Mouse (Mus musculus) layer of hippocampus, adult 18-20 months (tissue): ENCODE data around the gene Coq7. TPM values are rescaled to one million over a fixed set of nuclear protein-coding genes. Genes with fewer than 3 reads are reported as not detected.

Experiments used
- DNase-seq, 2 experiments: peaks; one replicate each; pipeline ENCODE4 v3.0.0; 2022; ENCODE audit warnings: low spot score in 2 of 2
- total RNA-seq, 2 experiments: library from RNA; stranded (reverse); gene quantifications; 2 replicates each; pipeline ENCODE4 v1.2.3; 2021

Coq7 gene
- total RNA-seq, 2 experiments from 2014 or later = 34.1 to 35.5 TPM

- no peak for DNase-seq
Measured at GRCm38 (mm10) chr7:118498984-118499783, 34.0 kb downstream of the Coq7 start.

GRCm38 (mm10) chr7:118494892-118495579 is 38.1 kb downstream of the Coq7 start:
- DNase-seq = no peak

- DNase-seq = no peak
Measured at GRCm38 (mm10) chr7:118493892-118494291, 39.3 kb downstream of the Coq7 start.

- peak in 1 of 2 experiments; percentile 19 for DNase-seq
Measured at GRCm38 (mm10) chr7:118491431-118492147, 41.6 kb downstream of the Coq7 start, which contains the start of gene Itpripl2. Gene Itpripl2 (minus strand): TSS chr7:118491975.

- no peak for DNase-seq
Measured at GRCm38 (mm10) chr7:118490666-118491430, 42.3 kb downstream of the Coq7 start.

- DNase-seq = no peak
Measured at GRCm38 (mm10) chr7:118489706-118490665, 43.2 kb downstream of the Coq7 start.

GRCm38 (mm10) chr7:118488060-118488664 is 45.0 kb downstream of the Coq7 start:
- no peak for DNase-seq

GRCm38 (mm10) chr7:118486917-118487316 is 46.2 kb downstream of the Coq7 start:
- no peak for DNase-seq

- no peak for DNase-seq
Measured at GRCm38 (mm10) chr7:118483996-118484395, 49.2 kb downstream of the Coq7 start.

GRCm38 (mm10) chr7:118482001-118482400 is 51.2 kb downstream of the Coq7 start:
- DNase-seq = no peak

GRCm38 (mm10) chr7:118481047-118481810 is 51.9 kb downstream of the Coq7 start:
- no peak for DNase-seq

GRCm38 (mm10) chr7:118480160-118480709 is 52.9 kb downstream of the Coq7 start:
- DNase-seq = no peak

- no peak for DNase-seq
Measured at GRCm38 (mm10) chr7:118478835-118479312, 54.3 kb downstream of the Coq7 start.

GRCm38 (mm10) chr7:118476428-118476827 is 56.7 kb downstream of the Coq7 start:
- no peak for DNase-seq

GRCm38 (mm10) chr7:118475008-118475705 is 58.0 kb downstream of the Coq7 start:
- DNase-seq = no peak

GRCm38 (mm10) chr7:118472886-118473285 is 60.3 kb downstream of the Coq7 start:
- no peak for DNase-seq

- DNase-seq = no peak
Measured at GRCm38 (mm10) chr7:118468060-118468459, 65.1 kb downstream of the Coq7 start.

- no peak for DNase-seq
Measured at GRCm38 (mm10) chr7:118464432-118464831, 68.7 kb downstream of the Coq7 start.
